Mouse (Mus musculus) heart, embryonic 14.5 days (tissue): ENCODE measurements around the gene Paqr9. TPM values are rescaled to one million over a fixed set of nuclear protein-coding genes. Genes with fewer than 3 reads are reported as not detected.

Experiments used
- ATAC-seq: fragments of 200-750 bp; cut with Nextera tagmentation; 2 replicates; pipeline ENCODE4 v1.8.0; 2017; ENCODE audit warnings: low read depth, moderate TSS enrichment; ENCODE audit not compliant: insufficient number of reproducible peaks, insufficient read depth, low FRiP score
- H3K27ac ChIP-seq, 2 experiments: fragments of 200-500 bp in 1 of 2; fragments of 300-500 bp in 1 of 2; sonication (generic) in 1 of 2; replicated peaks in 1 of 2; 2 replicates each; pipeline ENCODE4 v1.5.1; 2012 to 2014; ENCODE audit warnings: low read depth in 2 of 2, low read length in 2 of 2, control low read depth in 1 of 2, mild to moderate bottlenecking in 1 of 2, mixed read lengths in 1 of 2; ENCODE audit not compliant: control insufficient read depth in 1 of 2, insufficient read depth in 1 of 2
- H3K27me3 ChIP-seq: fragments of 300-500 bp; sonication (generic); 2 replicates; pipeline ENCODE4 v1.6.1; 2014; ENCODE audit warnings: mild to moderate bottlenecking, low read length, control low read depth; ENCODE audit not compliant: control insufficient read depth, insufficient read depth
- H3K36me3 ChIP-seq: fragments of 300-500 bp; sonication (generic); 2 replicates; pipeline ENCODE4 v1.6.1; 2014; ENCODE audit warnings: mild to moderate bottlenecking, control low read depth, low read length, mixed read lengths; ENCODE audit not compliant: control insufficient read depth, insufficient read depth
- H3K4me1 ChIP-seq, 2 experiments: fragments of 200-500 bp in 1 of 2; fragments of 300-500 bp in 1 of 2; sonication (generic) in 1 of 2; 2 replicates each; pipeline ENCODE4 v1.6.1; 2012 to 2014; ENCODE audit warnings: low read length in 2 of 2, control low read depth in 1 of 2, mixed read lengths in 1 of 2; ENCODE audit not compliant: control insufficient read depth in 2 of 2, insufficient read depth in 2 of 2
- H3K4me2 ChIP-seq: fragments of 300-500 bp; sonication (generic); 2 replicates; pipeline ENCODE4 v1.6.1; 2014; ENCODE audit warnings: mild to moderate bottlenecking, low read length
- H3K4me3 ChIP-seq, 2 experiments: fragments of 200-500 bp in 1 of 2; fragments of 300-500 bp in 1 of 2; sonication (generic) in 1 of 2; 2 replicates each; pipeline ENCODE4 v1.5.1; 2012 to 2014; ENCODE audit warnings: low read length in 2 of 2, mild to moderate bottlenecking in 2 of 2, control low read depth in 1 of 2, low read depth in 1 of 2, moderate library complexity in 1 of 2; ENCODE audit not compliant: control insufficient read depth in 1 of 2, insufficient read depth in 1 of 2
- H3K9ac ChIP-seq: fragments of 300-500 bp; sonication (generic); 2 replicates; pipeline ENCODE4 v1.6.1; 2014; ENCODE audit warnings: mild to moderate bottlenecking, low read length
- H3K9me3 ChIP-seq: fragments of 300-500 bp; sonication (generic); 2 replicates; pipeline ENCODE4 v1.6.1; 2016; ENCODE audit warnings: low read length, control low read depth; ENCODE audit not compliant: control insufficient read depth
- WGBS: fragments of 180-500 bp; shearing (Covaris S2); extraction: QIAGEN DNeasy Blood & Tissue Kit; methylation state at CpG from one replicate; pipeline ENCODE4 v1.1.7; 2014; 5-methylcytosine and 5-hydroxymethylcytosine counted together
- polyA plus RNA-seq: library from polyadenylated mRNA; unstranded; fragments of >200 nt; fragmentation: Nextera tagmentation; extraction: Ambion mirVana; gene quantifications from 2 replicates; pipeline ENCODE4 v1.2.1, GENCODE M21; 2014

The Paqr9 gene
- polyA plus RNA-seq, 1 experiment from 2014 or later: 0.91 TPM

- Histone ChIP-seq H3K9me3 (no peaks in the 10 kb centered on the region), H3K27me3 (no peaks in the 10 kb centered on the region), H3K36me3 (no peaks in the 10 kb centered on the region), H3K4me1 (peaks cover 12 to 14% of the 10 kb centered on the region in 2 experiments), H3K4me2 (peak overlapping the region; percentile 48), H3K4me3 (no peak overlapping the region), H3K9ac (no peak overlapping the region), H3K27ac (peak overlapping the region; percentile 11 to 49; a peak in 3 of 4 replicates)
- 36% methylated on average over 15 of the region's 15 CpGs for WGBS
- no peak for ATAC-seq
Measured at GRCm38 (mm10) chr9:95549626-95550411, 9.6 kb upstream of the Paqr9 start.

GRCm38 (mm10) chr9:95550856-95551774, 8.3 kb upstream of the Paqr9 start:
- H3K9me3 ChIP-seq: no peaks in the 10 kb centered on the region
- ATAC-seq: peak; percentile 73
- H3K27me3 ChIP-seq: 0 out of 2 replicates have a peak, but pooled peaks cover 4% of the 10 kb centered on the region
- H3K4me2 ChIP-seq: peak overlapping the region; percentile 48
- no peak overlapping the region for H3K4me3 ChIP-seq
- H3K4me1 ChIP-seq: peaks cover 12 to 14% of the 10 kb centered on the region in 2 experiments
- H3K9ac ChIP-seq: no peak overlapping the region
- no peaks in the 10 kb centered on the region for H3K36me3 ChIP-seq
- 36% methylated on average over 9 of the region's 9 CpGs for WGBS
- peak overlapping the region; percentile 46 to 49 for H3K27ac ChIP-seq

DNA sequence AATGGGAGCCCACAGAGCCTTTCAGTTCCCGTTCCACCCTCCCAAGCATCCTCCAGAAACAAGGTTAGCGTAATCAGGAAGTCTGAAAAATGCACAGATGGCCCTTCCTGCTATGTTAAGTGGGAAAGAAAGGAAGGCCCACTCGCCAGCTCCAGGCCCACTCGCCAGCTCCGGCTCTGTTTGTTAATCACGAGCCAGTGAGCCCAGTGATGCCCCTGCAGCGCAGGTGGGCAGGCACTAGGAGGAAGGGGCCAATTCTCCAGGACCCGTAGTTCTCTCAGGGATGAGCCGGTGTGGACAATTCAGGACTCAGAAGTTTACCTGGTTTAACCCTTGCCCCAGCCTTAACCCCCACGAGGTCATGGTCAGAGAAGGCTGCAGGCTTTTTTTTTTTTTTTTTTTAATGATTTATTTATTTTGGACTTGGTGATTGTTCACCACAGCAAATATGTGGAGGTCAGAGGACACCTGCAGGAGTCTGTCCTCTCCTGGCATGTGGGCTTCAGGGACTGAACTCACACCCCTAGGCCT, 7.2 kb upstream of the Paqr9 start:
- peaks cover 12% of the 10 kb centered on the region for H3K27me3 ChIP-seq
- no peak overlapping the region for H3K4me2 ChIP-seq
- no peaks in the 10 kb centered on the region for H3K36me3 ChIP-seq
- H3K4me3 ChIP-seq: no peak overlapping the region
- WGBS: 79% methylated on average over 10 of the region's 10 CpGs
- H3K9ac ChIP-seq: no peak overlapping the region
- H3K4me1 ChIP-seq: peaks cover 12 to 14% of the 10 kb centered on the region in 2 experiments
- no peak for ATAC-seq
- no peaks in the 10 kb centered on the region for H3K9me3 ChIP-seq
- H3K27ac ChIP-seq: no peak overlapping the region

DNA sequence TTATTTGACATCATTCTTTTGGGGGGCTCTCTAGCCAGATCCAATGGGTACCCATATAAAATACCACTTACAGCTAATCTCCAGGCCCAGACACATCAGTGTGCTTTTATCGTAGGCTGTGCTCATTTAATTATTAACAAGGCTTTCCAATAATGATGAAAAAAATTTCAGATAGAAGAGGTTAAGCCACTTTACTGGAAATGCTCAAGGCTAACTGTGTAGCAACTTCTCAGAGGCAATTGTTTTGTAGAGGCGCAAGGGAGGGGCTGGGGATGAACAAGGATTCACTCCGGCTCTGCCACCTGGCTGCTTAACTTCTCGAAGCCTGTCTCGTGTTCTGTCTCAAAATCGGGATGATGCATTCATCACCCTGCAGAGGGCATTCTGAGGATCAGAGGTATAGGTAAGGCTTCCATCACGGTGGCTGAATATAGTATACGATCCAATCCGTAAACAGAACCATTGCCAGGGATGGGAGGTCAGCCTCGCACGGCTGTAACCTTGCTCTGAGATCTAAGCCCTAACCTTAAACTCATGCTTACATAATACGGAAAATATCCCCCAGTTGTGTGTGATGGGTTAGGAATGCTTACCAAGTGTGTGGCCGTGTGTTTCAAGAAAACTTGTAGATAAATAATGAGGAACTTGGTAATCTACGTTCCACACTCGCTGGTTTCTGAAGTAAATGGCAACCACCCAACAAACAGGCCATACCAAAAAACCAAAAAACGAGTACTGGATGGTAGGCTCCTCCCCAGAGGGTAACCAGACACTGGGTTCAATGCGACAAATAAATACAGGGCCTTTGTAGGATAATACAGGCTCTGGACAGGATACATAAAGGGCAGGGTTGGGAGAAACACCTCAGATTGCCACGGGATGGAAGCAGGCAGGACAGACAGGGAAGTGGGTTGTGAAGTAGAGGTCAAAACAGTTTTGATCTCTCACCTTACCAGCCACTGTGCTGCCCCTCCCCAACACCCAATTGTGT, 4.9 kb upstream of the Paqr9 start:
- peaks cover 31% of the 10 kb centered on the region for H3K27me3 ChIP-seq

DNA sequence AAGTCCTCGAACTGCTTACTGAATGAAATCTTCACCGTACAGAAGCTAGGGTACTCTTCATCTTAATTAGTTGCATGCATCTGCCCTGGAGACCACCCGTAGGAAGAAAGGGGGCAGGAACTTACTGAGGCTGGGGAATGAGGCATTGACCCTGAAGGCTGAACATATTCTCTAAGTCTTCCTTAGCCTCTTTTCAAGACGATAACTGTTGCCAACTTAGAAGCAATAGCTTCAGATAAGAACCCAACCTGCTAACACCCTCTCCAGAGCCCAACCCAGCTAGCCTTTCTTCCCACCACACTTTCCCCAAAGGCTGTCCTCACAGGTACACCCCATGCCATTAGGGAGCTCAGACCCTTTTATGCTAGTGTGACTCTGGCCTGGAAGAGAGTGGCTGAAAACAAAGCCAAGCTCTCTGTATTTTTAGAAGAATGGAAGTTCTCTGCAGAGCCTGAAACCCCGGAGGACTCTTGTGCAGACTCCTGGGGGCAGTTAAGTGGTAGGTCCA, 4.2 kb upstream of the Paqr9 start:
- no peaks in the 10 kb centered on the region for H3K36me3 ChIP-seq
- WGBS: 67% methylated on average over 5 of the region's 5 CpGs
- no peaks in the 10 kb centered on the region for H3K9me3 ChIP-seq
- no peak overlapping the region for H3K4me2 ChIP-seq
- H3K27ac ChIP-seq: no peak overlapping the region
- no peak for ATAC-seq
- no peak overlapping the region for H3K4me3 ChIP-seq
- peaks cover 9 to 17% of the 10 kb centered on the region in 2 experiments for H3K4me1 ChIP-seq
- H3K27me3 ChIP-seq: peaks cover 39% of the 10 kb centered on the region
- no peak overlapping the region for H3K9ac ChIP-seq

More for the DNA sequence above, 4.9 kb upstream of the Paqr9 start:
- WGBS: 78% methylated on average over 18 of the region's 18 CpGs
- Histone ChIP-seq H3K36me3 (no peaks in the 10 kb centered on the region), H3K9ac (no peak overlapping the region), H3K27ac (no peak overlapping the region), H3K4me1 (peaks cover 11 to 20% of the 10 kb centered on the region in 2 experiments), H3K4me2 (no peak overlapping the region), H3K4me3 (no peak overlapping the region), H3K9me3 (no peaks in the 10 kb centered on the region)
- ATAC-seq: no peak

- H3K4me2 ChIP-seq: no peak overlapping the region
- H3K36me3 ChIP-seq: no peaks in the 10 kb centered on the region
- peaks cover 4 to 18% of the 10 kb centered on the region in 2 experiments for H3K4me1 ChIP-seq
- ATAC-seq: no peak
- H3K9ac ChIP-seq: no peak overlapping the region
- no peak overlapping the region for H3K27ac ChIP-seq
- H3K4me3 ChIP-seq: no peak overlapping the region
- peaks cover 47% of the 10 kb centered on the region for H3K27me3 ChIP-seq
- WGBS: 66% methylated on average over 4 of the region's 4 CpGs
- H3K9me3 ChIP-seq: no peaks in the 10 kb centered on the region
Measured at GRCm38 (mm10) chr9:95556067-95556512, 3.4 kb upstream of the Paqr9 start.
